Mouse (Mus musculus): ENCODE data around the gene Gm11042. TPM values are rescaled to one million over a fixed set of nuclear protein-coding genes. Genes with fewer than 3 reads are reported as not detected.

Gm11042 gene
- not detected for total RNA-seq (2023)

GRCm38 (mm10) chr12:74316344-74316973 lies at the start of gene Gm11042:
Gm11042 (minus strand) TSS chr12:74316394.

Data from monocyte, adult 59 days (primary cell).